Mouse (Mus musculus) Patski (cell line): ENCODE data around the gene Iqsec1. TPM values are rescaled to one million over a fixed set of nuclear protein-coding genes. Genes with fewer than 3 reads are reported as not detected.

Experiments used
- ATAC-seq: fragments of 100-300 bp; one replicate; pipeline ENCODE4 v1.8.0; 2021
- CTCF ChIA-PET: fragments of 350-600 bp; sonication (Branson Sonifier 250); formaldehyde crosslinking; loops from one replicate; lab custom pipeline; 2022; ENCODE audit warnings: inconsistent platforms; lab: Charles Lee
- POLR2A ChIA-PET: fragments of 350-600 bp; sonication (Branson Sonifier 250); formaldehyde crosslinking; loops from one replicate; lab custom pipeline; 2022; ENCODE audit warnings: antibody characterized with exemption, inconsistent platforms; lab: Charles Lee
- DNase-seq: peaks from one replicate; pipeline ENCODE4 v3.0.0-alpha.2; 2011; ENCODE audit warnings: low read depth, low spot score
- H3K27me3 ChIP-seq: fragments of 371-371 bp; one replicate; pipeline ENCODE4 v1.5.1; 2021
- CTCF ChIP-seq: fragments of 100-300 bp; IDR thresholded peaks from one replicate; pipeline ENCODE4 v1.5.1; 2021
- in situ Hi-C: fragments of 300-500 bp; cut with MboI; formaldehyde crosslinking; loops from 3 replicates; pipeline ENCODE4 v1.11.1; 2018; ENCODE audit warnings: low pct_unique_long_range_greater_than_20kb, mixed read lengths
- polyA plus RNA-seq: library from polyadenylated mRNA; unstranded; gene quantifications from one replicate; pipeline ENCODE4 v1.2.3, GENCODE M21; 2021

Gene Iqsec1
- polyA plus RNA-seq, 1 experiment from 2014 or later: 120 TPM

- CTCF ChIA-PET: interaction anchor here (0.7 to 2.2 kb wide), 3 partner anchors 13 to 24 kb away, joined by 3 to 8 read pairs (median 3); no protein-coding TSS in a partner anchor
- no peaks in the 10 kb centered on the region for H3K27me3 ChIP-seq
- ATAC-seq: no peak
- POLR2A ChIA-PET: interaction anchor here (0.5 to 1.1 kb wide), 3 partner anchors 9 to 10 kb away, joined by 3 read pairs; no protein-coding TSS in a partner anchor
- TF ChIP-seq CTCF: no peak
- in situ Hi-C loops: no loop called here
- DNase-seq: no peak
Measured at GRCm38 (mm10) chr6:90704705-90705344, 283.7 kb downstream of the Iqsec1 start.

GRCm38 (mm10) chr6:90703782-90704181, 284.7 kb downstream of the Iqsec1 start:
- ATAC-seq (no peak), DNase-seq (no peak)
- in situ Hi-C loops: no loop called here
- POLR2A ChIA-PET: interaction anchor here (1.0 to 1.7 kb wide), 2 partner anchors 10 to 11 kb away, joined by 3 read pairs; no protein-coding TSS in a partner anchor
- CTCF ChIA-PET: interaction anchor here (1.1 kb wide), 1 partner anchor 10 kb away, joined by 4 read pairs; no protein-coding TSS in a partner anchor
- TF ChIP-seq CTCF: no peak
- no peaks in the 10 kb centered on the region for H3K27me3 ChIP-seq

- DNase-seq (no peak), ATAC-seq (no peak)
- no peak for TF ChIP-seq CTCF
- H3K27me3 ChIP-seq: no peaks in the 10 kb centered on the region
- in situ Hi-C loops: no loop called here
- CTCF ChIA-PET: interaction anchor here (1.1 to 1.4 kb wide), 2 partner anchors 11 to 95 kb away, joined by 3 to 4 read pairs; no protein-coding TSS in a partner anchor
- POLR2A ChIA-PET: interaction anchor here (0.9 to 1.7 kb wide), 2 partner anchors 9 kb away, joined by 3 read pairs; no protein-coding TSS in a partner anchor
Measured at GRCm38 (mm10) chr6:90702837-90703735, 285.4 kb downstream of the Iqsec1 start.

- H3K27me3 ChIP-seq: no peaks in the 10 kb centered on the region
- ATAC-seq: no peak
- DNase-seq: no peak
- POLR2A ChIA-PET: no interaction called here
- CTCF ChIA-PET: interaction anchor here (1.4 kb wide), 1 partner anchor 94 kb away, joined by 3 read pairs; no protein-coding TSS in a partner anchor
- in situ Hi-C loops: no loop called here
- TF ChIP-seq CTCF: no peak
Measured at GRCm38 (mm10) chr6:90702197-90702596, 286.3 kb downstream of the Iqsec1 start.

GRCm38 (mm10) chr6:90701391-90701790, 287.1 kb downstream of the Iqsec1 start:
- DNase-seq (no peak), ATAC-seq (no peak)
- in situ Hi-C loops: no loop called here
- CTCF ChIA-PET: interaction anchor here (1.4 kb wide), 1 partner anchor 94 kb away, joined by 3 read pairs; no protein-coding TSS in a partner anchor
- POLR2A ChIA-PET: interaction anchor here (1.0 kb wide), 1 partner anchor 8 kb away, joined by 4 read pairs; no protein-coding TSS in a partner anchor
- no peak for TF ChIP-seq CTCF
- no peaks in the 10 kb centered on the region for H3K27me3 ChIP-seq

GRCm38 (mm10) chr6:90700737-90701136, 287.7 kb downstream of the Iqsec1 start:
- ChIA-PET POLR2A (interaction anchor here (1.0 kb wide), 1 partner anchor 9 kb away, joined by 4 read pairs; no protein-coding TSS in a partner anchor), CTCF (no interaction called here)
- DNase-seq (no peak), ATAC-seq (no peak)
- H3K27me3 ChIP-seq: no peaks in the 10 kb centered on the region
- no peak for TF ChIP-seq CTCF
- in situ Hi-C loops: no loop called here

- ATAC-seq (no peak), DNase-seq (no peak)
- ChIA-PET POLR2A (no interaction called here), CTCF (no interaction called here)
- H3K27me3 ChIP-seq: no peaks in the 10 kb centered on the region
- in situ Hi-C loops: no loop called here
- no peak for TF ChIP-seq CTCF
Measured at GRCm38 (mm10) chr6:90700068-90700467, 288.4 kb downstream of the Iqsec1 start.

GRCm38 (mm10) chr6:90698843-90699242, 289.6 kb downstream of the Iqsec1 start:
- POLR2A ChIA-PET: no interaction called here
- no peak for TF ChIP-seq CTCF
- H3K27me3 ChIP-seq: no peaks in the 10 kb centered on the region
- in situ Hi-C loops: no loop called here
- DNase-seq (no peak), ATAC-seq (no peak)
- CTCF ChIA-PET: no interaction called here

GRCm38 (mm10) chr6:90695754-90696153, 292.7 kb downstream of the Iqsec1 start:
- in situ Hi-C loops: no loop called here
- DNase-seq (no peak), ATAC-seq (no peak)
- POLR2A ChIA-PET: no interaction called here
- H3K27me3 ChIP-seq: no peaks in the 10 kb centered on the region
- no peak for TF ChIP-seq CTCF
- CTCF ChIA-PET: no interaction called here

- in situ Hi-C loops: no loop called here
- H3K27me3 ChIP-seq: no peaks in the 10 kb centered on the region
- POLR2A ChIA-PET: no interaction called here
- DNase-seq (no peak), ATAC-seq (no peak)
- CTCF ChIA-PET: interaction anchor here (1.8 kb wide), 1 partner anchor 13 kb away, joined by 8 read pairs; no protein-coding TSS in a partner anchor
- no peak for TF ChIP-seq CTCF
Measured at GRCm38 (mm10) chr6:90692404-90692803, 296.1 kb downstream of the Iqsec1 start.
